Mouse (Mus musculus) inflammation-experienced regulatory T-cells (primary cell): ENCODE data around the gene Cutc. TPM values are rescaled to one million over a fixed set of nuclear protein-coding genes. Genes with fewer than 3 reads are reported as not detected.

Source experiments
- polyA plus RNA-seq, 2 experiments: library from polyadenylated mRNA; unstranded; fragments of 100-300 nt; shearing (Covaris generic); gene quantifications; one replicate each; pipeline ENCODE4 v1.2.1; 2017

Gene Cutc
- 10 to 100 TPM; 14.5 to 21.5 TPM for polyA plus RNA-seq

DNA sequence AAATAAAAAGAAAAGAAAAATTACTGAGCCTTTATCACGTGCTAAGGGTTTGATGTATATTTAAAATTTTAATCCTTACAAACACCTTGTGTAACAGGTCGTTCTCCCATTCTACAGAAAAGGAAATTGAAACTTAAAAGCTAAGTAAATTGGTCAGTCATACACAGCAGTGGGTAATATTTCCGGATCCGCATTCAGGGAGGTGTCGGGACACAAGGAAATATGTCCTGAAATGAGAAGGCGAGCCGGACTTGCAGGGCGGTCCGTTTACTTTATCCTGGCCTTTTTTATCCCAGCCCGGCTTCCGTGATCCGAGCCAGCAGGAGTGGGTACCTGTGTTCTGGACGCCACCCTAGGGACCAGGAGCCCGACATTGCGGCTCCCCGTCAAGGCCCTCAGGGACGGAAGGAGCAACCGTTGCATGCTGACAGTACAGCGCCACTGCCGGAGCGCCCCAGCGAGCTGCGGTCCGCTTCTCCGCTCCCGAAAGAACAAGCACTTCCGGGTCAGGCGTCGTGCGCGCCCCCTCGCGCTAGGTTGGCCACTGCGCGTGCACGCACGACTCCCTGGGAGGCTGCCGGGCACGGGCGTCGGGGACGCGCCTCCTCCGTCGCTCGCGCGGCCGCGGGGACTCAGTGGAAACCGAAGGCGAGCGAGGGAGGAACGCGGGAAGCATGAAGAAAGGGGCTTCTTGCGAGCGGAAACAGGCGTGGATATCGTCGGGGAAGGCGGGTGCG lies at the start of gene Cutc, which contains the start of gene Cox15:
Cutc (plus strand) TSS at position 508 of the 737 bp plus-strand sequence.
Cox15 (minus strand) TSS at position 512 of the 737 bp plus-strand sequence.

DNA sequence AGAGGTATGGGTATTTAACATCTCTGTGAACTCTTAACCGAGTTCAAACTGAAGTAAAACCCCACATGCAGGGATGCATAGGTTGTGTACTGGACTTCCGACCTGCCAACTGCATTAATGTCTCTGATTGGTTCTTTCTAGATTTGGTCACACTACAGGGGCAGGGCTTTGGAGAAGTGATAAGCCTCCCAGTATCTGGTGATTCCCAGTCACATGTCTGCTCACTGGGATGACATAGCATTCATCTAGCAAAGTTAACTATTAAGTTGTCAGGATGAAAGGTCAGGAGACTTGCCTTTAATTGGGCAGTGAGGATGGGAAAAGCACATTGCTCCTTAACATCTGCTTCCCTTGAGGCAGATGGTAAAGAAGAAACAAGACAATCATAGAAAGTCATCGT lies 29.2 kb downstream of the Cutc start, which contains the start of gene Abcc2:
Abcc2 (plus strand) TSS at position 213 of the 400 bp plus-strand sequence.

Other genes with a start within 250 kb of the Cutc start
- gene Got1, start 228.4 kb upstream of the Cutc start, polyA plus RNA-seq: 10 to 100 TPM; 37.9 to 45.6 TPM
- gene Nkx2-3, start 140.7 kb upstream of the Cutc start, polyA plus RNA-seq: not detected
- gene Slc25a28, start 78.1 kb upstream of the Cutc start, polyA plus RNA-seq: 10 to 100 TPM; 36.3 to 37.5 TPM
- 1 to 10 TPM; 5.4 to 5.8 TPM for gene Entpd7, start 63.3 kb upstream of the Cutc start, polyA plus RNA-seq
- gene Cox15, start within 50 bp of the Cutc start, polyA plus RNA-seq: 10 to 100 TPM; 26.7 to 41.3 TPM
- 1 to 10 TPM in 1 of 2 experiments, under 1 TPM in 1; 0.08 to 1.1 TPM for gene Abcc2, start 29.2 kb downstream of the Cutc start, polyA plus RNA-seq
- gene Dnmbp, start 187.2 kb downstream of the Cutc start, polyA plus RNA-seq: 10 to 100 TPM in 1 of 2 experiments, 1 to 10 TPM in 1; 7.0 to 10.1 TPM
- gene Cpn1, start 233.6 kb downstream of the Cutc start, polyA plus RNA-seq: under 1 TPM in 1 of 2 experiments, not detected in 1; 0.44 TPM